Mouse (Mus musculus) MEL (cell line): Measurements from ENCODE around the gene Dcpp1.

ENCODE experiments used
- BHLHE40 ChIP-seq: IDR thresholded peaks from 2 replicates; pipeline ENCODE4 v1.6.1; 2012; ENCODE audit warnings: low read depth, mild to moderate bottlenecking, inconsistent platforms, low read length, improper control_type of control experiment, borderline replicate concordance
- CHD1 ChIP-seq: IDR thresholded peaks from 2 replicates; pipeline ENCODE4 v1.6.1; 2012; ENCODE audit warnings: low read depth, mild to moderate bottlenecking, inconsistent platforms, low read length, improper control_type of control experiment
- CTCF ChIP-seq, 3 experiments: IDR thresholded peaks in 2 of 3; conservative IDR thresholded peaks in 1 of 3; 2 replicates each; pipeline ENCODE4 v1.5.1; 2011 to 2012; ENCODE audit warnings: low read length in 3 of 3, low read depth in 2 of 3, mild to moderate bottlenecking in 2 of 3, improper control_type of control experiment in 1 of 3, inconsistent platforms in 1 of 3, mixed read lengths in 1 of 3, moderate library complexity in 1 of 3; ENCODE audit not compliant: control insufficient read depth in 1 of 3, insufficient read depth in 1 of 3, poor library complexity in 1 of 3, severe bottlenecking in 1 of 3
- EP300 ChIP-seq, 2 experiments: IDR thresholded peaks; 2 replicates each; pipeline ENCODE4 v1.6.1; 2011; ENCODE audit warnings: improper control_type of control experiment in 2 of 2, low read length in 2 of 2, low read depth in 1 of 2, mild to moderate bottlenecking in 1 of 2
- ETS1 ChIP-seq: IDR thresholded peaks from 2 replicates; pipeline ENCODE4 v1.6.1; 2012; ENCODE audit warnings: low read depth, mild to moderate bottlenecking, inconsistent platforms, low read length, improper control_type of control experiment, moderate library complexity
- KAT2A ChIP-seq: conservative IDR thresholded peaks from 2 replicates; pipeline ENCODE4 v1.6.1; 2012; ENCODE audit warnings: low read depth, low read length, improper control_type of control experiment, inconsistent platforms
- MAFK ChIP-seq: IDR thresholded peaks from 2 replicates; pipeline ENCODE4 v1.6.1; 2011; ENCODE audit warnings: low read depth, mild to moderate bottlenecking, low read length, improper control_type of control experiment, borderline replicate concordance
- MXI1 ChIP-seq: IDR thresholded peaks from 2 replicates; pipeline ENCODE4 v1.6.1; 2011; ENCODE audit warnings: mild to moderate bottlenecking, low read depth, low read length, improper control_type of control experiment
- MYC ChIP-seq: IDR thresholded peaks from 2 replicates; pipeline ENCODE4 v1.6.1; 2011; ENCODE audit warnings: low read depth, mild to moderate bottlenecking, low read length, improper control_type of control experiment, moderate library complexity
- POLR2A ChIP-seq, 2 experiments: IDR thresholded peaks; 2 replicates each; pipeline ENCODE4 v1.6.1; 2011 to 2012; ENCODE audit warnings: low read length in 2 of 2, mild to moderate bottlenecking in 2 of 2, control low read depth in 1 of 2, improper control_type of control experiment in 1 of 2, low read depth in 1 of 2, moderate library complexity in 1 of 2; ENCODE audit not compliant: control insufficient read depth in 1 of 2, insufficient read depth in 1 of 2, poor library complexity in 1 of 2
- TAL1 ChIP-seq: IDR thresholded peaks from 2 replicates; pipeline ENCODE4 v1.6.1; 2012; ENCODE audit warnings: mild to moderate bottlenecking, inconsistent platforms, low read length, moderate library complexity, mixed read lengths
- ZKSCAN1 ChIP-seq: IDR thresholded peaks from 2 replicates; pipeline ENCODE4 v1.6.1; 2012; ENCODE audit warnings: low read depth, mild to moderate bottlenecking, inconsistent platforms, low read length, improper control_type of control experiment, moderate library complexity
- ZNF384 ChIP-seq: IDR thresholded peaks from 2 replicates; pipeline ENCODE4 v1.6.1; 2012; ENCODE audit warnings: low read depth, mild to moderate bottlenecking, inconsistent platforms, low read length, improper control_type of control experiment

- no peak for TF ChIP-seq ZKSCAN1
- no peak for TF ChIP-seq CTCF (IDR thresholded peaks at IDR 0.05 in 2 of 3, conservative IDR thresholded peaks at IDR 0.05 in 1 of 3; ENCODE audit: control insufficient read depth in 1 of 3, insufficient read depth in 1 of 3, low read depth in 2 of 3, low read length in 3 of 3, poor library complexity in 1 of 3, severe bottlenecking in 1 of 3)
- no peak for TF ChIP-seq TAL1
- TF ChIP-seq ZNF384, result no peak
- no peak for TF ChIP-seq POLR2A (IDR thresholded peaks at IDR 0.05; ENCODE audit: control insufficient read depth in 1 of 2, insufficient read depth in 1 of 2, low read depth in 1 of 2, low read length in 2 of 2, poor library complexity in 1 of 2)
- no peak for TF ChIP-seq MXI1
- TF ChIP-seq KAT2A, result no peak
- no peak for TF ChIP-seq BHLHE40
- no peak for TF ChIP-seq CHD1
- TF ChIP-seq EP300 (IDR thresholded peaks at IDR 0.05; ENCODE audit: low read depth in 1 of 2, low read length in 2 of 2), result no peak
- TF ChIP-seq MYC, result no peak
- TF ChIP-seq MAFK, result no peak
- TF ChIP-seq ETS1, result no peak
Observed at GRCm38 (mm10) chr17:23867756-23868155, 12.9 kb upstream of the Dcpp1 start, which contains the start of gene Prss21.
